Mouse (Mus musculus) liver, postnatal 0 days (tissue): ENCODE data around the gene Ccdc38. TPM values are rescaled to one million over a fixed set of nuclear protein-coding genes. Genes with fewer than 3 reads are reported as not detected.
A peak's percentile ranks its signal among the peaks of the same experiment; 100 is the strongest.

Experiments used
- ATAC-seq: fragments of 200-750 bp; cut with Nextera tagmentation; 2 replicates; pipeline ENCODE4 v1.8.0; 2017; ENCODE audit warnings: mild to moderate bottlenecking, moderate library complexity
- DNase-seq: peaks from one replicate; pipeline ENCODE4 v3.0.0-alpha.2; 2016
- H3K27ac ChIP-seq: fragments of 300-500 bp; sonication (generic); 2 replicates; pipeline ENCODE4 v1.5.1; 2014; ENCODE audit warnings: antibody characterized with exemption, moderate library complexity, mild to moderate bottlenecking, low read depth
- H3K27me3 ChIP-seq: fragments of 300-500 bp; sonication (generic); 2 replicates; pipeline ENCODE4 v1.6.1; 2014; ENCODE audit warnings: low read length, control low read depth, mixed read lengths; ENCODE audit not compliant: insufficient read depth
- H3K36me3 ChIP-seq: fragments of 300-500 bp; sonication (generic); replicated peaks from 2 replicates; pipeline ENCODE4 v1.6.1; 2014; ENCODE audit warnings: mild to moderate bottlenecking, control low read depth, low read length, moderate library complexity, mixed read lengths; ENCODE audit not compliant: insufficient read depth
- H3K4me1 ChIP-seq: fragments of 300-500 bp; sonication (generic); 2 replicates; pipeline ENCODE4 v1.6.1; 2014; ENCODE audit warnings: antibody characterized with exemption, mild to moderate bottlenecking, control low read depth; ENCODE audit not compliant: insufficient read depth
- H3K4me2 ChIP-seq: fragments of 300-500 bp; sonication (generic); 2 replicates; pipeline ENCODE4 v1.6.1; 2014; ENCODE audit warnings: low read depth, mild to moderate bottlenecking, low read length, moderate library complexity, mixed read lengths
- H3K4me3 ChIP-seq: fragments of 300-500 bp; sonication (generic); 2 replicates; pipeline ENCODE4 v1.5.1; 2014; ENCODE audit warnings: low read depth, low read length
- H3K9ac ChIP-seq: fragments of 300-500 bp; sonication (generic); replicated peaks from 2 replicates; pipeline ENCODE4 v1.6.1; 2014; ENCODE audit warnings: mild to moderate bottlenecking, moderate library complexity
- H3K9me3 ChIP-seq: fragments of 300-500 bp; sonication (generic); 2 replicates; pipeline ENCODE4 v1.6.1; 2016; ENCODE audit warnings: mild to moderate bottlenecking, control low read depth, low read length, mixed read lengths
- CTCF ChIP-seq: sonication (generic); IDR thresholded peaks from 2 replicates; pipeline ENCODE4 v1.5.1; 2016; ENCODE audit warnings: antibody characterized with exemption, low read depth
- EP300 ChIP-seq: IDR thresholded peaks from 2 replicates; pipeline ENCODE4 v1.6.1; 2016; ENCODE audit warnings: antibody characterized with exemption, low read depth, mild to moderate bottlenecking
- WGBS: fragments of 180-500 bp; shearing (Covaris S2); extraction: QIAGEN DNeasy Blood & Tissue Kit; methylation state at CpG from one replicate; pipeline ENCODE4 v1.1.7; 2014; ENCODE audit not compliant: insufficient replicate concordance; 5-methylcytosine and 5-hydroxymethylcytosine counted together
- polyA plus RNA-seq: library from polyadenylated mRNA; unstranded; fragments of >200 nt; fragmentation: Nextera tagmentation; extraction: Ambion mirVana; gene quantifications from 2 replicates; pipeline ENCODE4 v1.2.1, GENCODE M21; 2015

The Ccdc38 gene
- polyA plus RNA-seq, 1 experiment from 2014 or later = 0.36 TPM

- Histone ChIP-seq H3K4me2 (peak overlapping the region; percentile 10; the same call in 1 of the 2 replicates), H3K36me3 (0 out of 2 replicates have a peak, but pooled peaks cover 4% of the 10 kb centered on the region), H3K4me3 (no peak overlapping the region), H3K4me1 (peaks cover 5% of the 10 kb centered on the region), H3K9ac (no peak overlapping the region), H3K27ac (peak overlapping the region; percentile 84), H3K27me3 (no peaks in the 10 kb centered on the region), H3K9me3 (no peaks in the 10 kb centered on the region)
- peak; percentile 57; the same call in 1 of the 2 replicates for TF ChIP-seq EP300
- TF ChIP-seq CTCF = no peak
- peak; percentile 81 for ATAC-seq
- WGBS = 66% methylated on average over 12 of the region's 12 CpGs
- DNase-seq = no peak
Observed at GRCm38 (mm10) chr10:93515927-93516326, 24.5 kb upstream of the Ccdc38 start.

- H3K9ac ChIP-seq = no peak overlapping the region
- 0 out of 2 replicates have a peak, but pooled peaks cover 3% of the 10 kb centered on the region for H3K36me3 ChIP-seq
- ATAC-seq (peak; percentile 66), DNase-seq (peak; percentile 26)
- H3K4me2 ChIP-seq = no peak overlapping the region
- H3K27ac ChIP-seq = peak overlapping the region; percentile 42; the same call in 1 of the 2 replicates
- TF ChIP-seq EP300 (peak; percentile 37; the same call in 1 of the 2 replicates), CTCF (no peak)
- no peaks in the 10 kb centered on the region for H3K27me3 ChIP-seq
- WGBS = 30% methylated on average over 4 of the region's 4 CpGs
- H3K4me3 ChIP-seq = no peak overlapping the region
- H3K9me3 ChIP-seq = no peaks in the 10 kb centered on the region
- H3K4me1 ChIP-seq = peaks cover 10% of the 10 kb centered on the region
Observed at GRCm38 (mm10) chr10:93517754-93518153, 22.7 kb upstream of the Ccdc38 start.

GRCm38 (mm10) chr10:93518186-93518585 lies 22.2 kb upstream of the Ccdc38 start:
- WGBS = 65% methylated on average over 4 of the region's 4 CpGs
- Histone ChIP-seq H3K4me2 (no peak overlapping the region), H3K4me3 (no peak overlapping the region), H3K27me3 (no peaks in the 10 kb centered on the region), H3K9ac (no peak overlapping the region), H3K27ac (peak overlapping the region; percentile 42; the same call in 1 of the 2 replicates), H3K36me3 (0 out of 2 replicates have a peak, but pooled peaks cover 3% of the 10 kb centered on the region), H3K4me1 (peaks cover 10% of the 10 kb centered on the region), H3K9me3 (no peaks in the 10 kb centered on the region)
- no peak for DNase-seq
- TF ChIP-seq CTCF (no peak), EP300 (no peak)
- ATAC-seq = no peak

GRCm38 (mm10) chr10:93518620-93519019 lies 21.8 kb upstream of the Ccdc38 start:
- Histone ChIP-seq H3K4me3 (no peak overlapping the region), H3K27me3 (no peaks in the 10 kb centered on the region), H3K4me2 (no peak overlapping the region), H3K4me1 (peaks cover 10% of the 10 kb centered on the region), H3K9me3 (no peaks in the 10 kb centered on the region), H3K9ac (no peak overlapping the region), H3K36me3 (0 out of 2 replicates have a peak, but pooled peaks cover 3% of the 10 kb centered on the region), H3K27ac (peak overlapping the region; percentile 42; the same call in 1 of the 2 replicates)
- DNase-seq (no peak), ATAC-seq (no peak)
- TF ChIP-seq EP300 (no peak), CTCF (no peak)
- WGBS = 59% methylated on average over 2 of the region's 2 CpGs

GRCm38 (mm10) chr10:93519159-93519558 lies 21.3 kb upstream of the Ccdc38 start:
- WGBS = 86% methylated on average over 8 of the region's 8 CpGs

GRCm38 (mm10) chr10:93519756-93520155 lies 20.7 kb upstream of the Ccdc38 start:
- no peaks in the 10 kb centered on the region for H3K9me3 ChIP-seq
- 80% methylated on average over 5 of the region's 5 CpGs for WGBS
- H3K9ac ChIP-seq = no peak overlapping the region
- ATAC-seq (no peak), DNase-seq (no peak)
- H3K27me3 ChIP-seq = no peaks in the 10 kb centered on the region
- no peak overlapping the region for H3K4me3 ChIP-seq
- 0 out of 2 replicates have a peak, but pooled peaks cover 3% of the 10 kb centered on the region for H3K36me3 ChIP-seq
- no peak overlapping the region for H3K27ac ChIP-seq
- no peak for TF ChIP-seq EP300
- peaks cover 10% of the 10 kb centered on the region for H3K4me1 ChIP-seq
- no peak overlapping the region for H3K4me2 ChIP-seq

More at GRCm38 (mm10) chr10:93519159-93519558, 21.3 kb upstream of the Ccdc38 start:
- Histone ChIP-seq H3K27ac (no peak overlapping the region), H3K9me3 (no peaks in the 10 kb centered on the region), H3K9ac (no peak overlapping the region), H3K4me2 (no peak overlapping the region), H3K4me3 (no peak overlapping the region), H3K27me3 (no peaks in the 10 kb centered on the region), H3K4me1 (peaks cover 10% of the 10 kb centered on the region), H3K36me3 (0 out of 2 replicates have a peak, but pooled peaks cover 3% of the 10 kb centered on the region)
- no peak for DNase-seq
- no peak for ATAC-seq
- no peak for TF ChIP-seq EP300
- TF ChIP-seq CTCF = no peak
